Mouse (Mus musculus) effector memory CD4-positive, alpha-beta T cell, adult 5 months (primary cell): ENCODE measurements around the gene Gpr179. TPM values are rescaled to one million over a fixed set of nuclear protein-coding genes. Genes with fewer than 3 reads are reported as not detected.

Source experiments
- polyA plus RNA-seq: library from polyadenylated mRNA; unstranded; fragments of 100-300 nt; shearing (Covaris generic); gene quantifications from one replicate; pipeline ENCODE4 v1.2.1, GENCODE M21; 2017

Gpr179 gene
- polyA plus RNA-seq, result 0.21 TPM

DNA sequence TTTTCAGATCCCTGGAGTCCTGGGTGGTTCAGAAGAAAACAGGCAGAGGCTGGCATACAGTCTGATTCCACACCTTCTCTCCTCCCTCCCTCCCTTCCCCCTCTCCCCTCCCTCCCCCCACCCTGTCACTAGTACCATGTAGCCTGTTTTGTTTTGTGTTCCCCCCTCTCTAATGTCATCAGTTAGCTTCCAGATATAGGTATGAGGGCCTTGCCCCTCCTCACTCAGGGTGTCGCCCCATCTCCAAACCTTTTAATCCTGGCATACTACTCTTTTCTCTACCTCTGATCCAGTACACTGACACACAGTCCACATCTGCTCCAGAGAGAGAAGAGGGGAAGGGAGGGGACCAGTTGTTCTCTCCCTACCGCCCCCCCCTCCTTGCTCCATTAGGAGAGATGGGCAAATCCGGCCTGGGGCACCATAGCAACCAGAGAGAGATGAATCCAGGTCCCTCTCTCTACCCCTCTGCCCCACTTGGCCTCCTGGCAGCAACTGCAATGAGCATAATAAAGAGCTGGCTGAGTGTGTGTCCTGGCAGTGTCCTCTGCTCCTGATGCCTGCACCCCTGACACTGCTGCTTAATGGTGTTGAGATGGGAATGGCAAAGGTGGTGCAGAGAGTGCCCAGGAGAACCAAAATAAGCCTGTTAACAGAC, at the start of gene Gpr179:
Gene Gpr179, minus strand, starts transcription at position 51 of the 658 bp plus-strand sequence.

GRCm38 (mm10) chr11:97361948-97362648, 10.2 kb upstream of the Gpr179 start, which contains the start of gene Socs7:
Gene Socs7, plus strand, starts transcription at chr11:97362551.

GRCm38 (mm10) chr11:97315504-97316503, 36.1 kb downstream of the Gpr179 start, which contains the start of gene Mrpl45:
Gene Mrpl45, plus strand, starts transcription at chr11:97315716.

Other genes with a start within 250 kb of the Gpr179 start
- gene Tbx21, start 236.7 kb downstream of the Gpr179 start, polyA plus RNA-seq, result 208 TPM
- gene Tbkbp1, start 200.6 kb downstream of the Gpr179 start, polyA plus RNA-seq, result 4.8 TPM
- 20.3 TPM for gene Kpnb1, start 164.2 kb downstream of the Gpr179 start, polyA plus RNA-seq
- 44.7 TPM for gene Npepps, start 71.4 kb downstream of the Gpr179 start, polyA plus RNA-seq
- 12.6 TPM for gene Mrpl45, start 36.4 kb downstream of the Gpr179 start, polyA plus RNA-seq
- 1.4 TPM for gene Socs7, start 10.5 kb upstream of the Gpr179 start, polyA plus RNA-seq
- not detected for gene Arhgap23, start 63.5 kb upstream of the Gpr179 start, polyA plus RNA-seq
- gene 4933428G20Rik, start 148.3 kb upstream of the Gpr179 start, polyA plus RNA-seq, result not detected
- gene Srcin1, start 224.1 kb upstream of the Gpr179 start, polyA plus RNA-seq, result not detected